Mouse (Mus musculus): ENCODE measurements around the gene Ephx4.

DNA sequence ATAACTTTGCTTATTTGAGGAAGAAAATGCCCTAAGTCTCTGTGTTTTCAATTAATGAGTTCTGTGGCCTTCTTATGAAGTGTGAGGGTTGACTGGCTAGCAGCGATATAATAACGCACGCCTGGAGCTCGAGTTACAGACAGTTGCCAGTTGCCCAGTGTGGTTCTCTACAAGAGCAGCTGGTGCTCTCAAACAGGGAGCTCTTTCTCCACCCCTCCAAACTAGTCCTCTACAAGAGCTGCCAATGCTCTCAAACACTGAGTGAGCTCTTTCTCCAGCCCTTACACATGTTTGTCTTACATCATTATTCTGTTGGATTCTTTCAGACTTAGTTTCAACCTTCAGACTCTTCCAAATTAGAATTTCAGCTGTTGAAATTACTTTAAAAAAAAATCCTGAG, 8.8 kb downstream of the Ephx4 start:
- TF ChIP-seq POLR2A (IDR thresholded peaks at IDR 0.05; ENCODE audit: low read depth, low read length): no peak
- TF ChIP-seq CTCF (conservative IDR thresholded peaks at IDR 0.05; ENCODE audit: insufficient read depth, insufficient read length, low read depth, low read length): no peak
